ENCODE assay signal across 10 mouse cellular contexts in genomic region chr17:27039432-27040102, GRCm38 (mm10). TPM values are rescaled to one million over a fixed set of nuclear protein-coding genes. Genes with fewer than 3 reads are reported as not detected.
A peak's percentile ranks its signal among the peaks of the same experiment; 100 is the strongest.
DNase-seq lines count a peak whose midpoint lies in the region; ATAC-seq and TF ChIP-seq lines count a peak whose summit lies in the region.
"Had no signal": no experiment of that assay in that cellular context is flagged by ENCODE, and none has a peak within 500 bp of the region (broad histone marks: within the 10 kb centered on the region; RNA-seq: fewer than 3 reads in every experiment).

No protein-coding gene starts in this region.

- TF ChIP-seq EP300 in lung, postnatal 0 days (IDR thresholded peaks at IDR 0.05): no peak

- no peaks in the 10 kb centered on the region for H3K9me3 ChIP-seq in forebrain, embryonic 13.5 days (replicated peaks)
- H3K9me3 ChIP-seq in forebrain, embryonic 16.5 days (ENCODE audit: control insufficient read depth, low read length): no peaks in the 10 kb centered on the region
- H3K9me3 ChIP-seq in lung, embryonic 16.5 days (ENCODE audit: control insufficient read depth, low read length): no peaks in the 10 kb centered on the region
- no peaks in the 10 kb centered on the region for H3K9me3 ChIP-seq in lung, postnatal 0 days (ENCODE audit: low read length)
- H3K9me3 ChIP-seq in embryonic facial prominence, embryonic 12.5 days: no peaks in the 10 kb centered on the region
- no peaks in the 10 kb centered on the region for H3K9me3 ChIP-seq in stomach, embryonic 15.5 days

- no peak for DNase-seq in lung, postnatal 0 days (ENCODE audit: low spot score)
- DNase-seq in gastrocnemius, adult 8-10 months (ENCODE audit: low spot score in 2 of 2): no peak
- DNase-seq: heart, postnatal 10 days had no signal

- H3K4me2 ChIP-seq in forebrain, embryonic 13.5 days: 0 out of 2 replicates have a peak overlapping the region, but pooled peaks have one; percentile 47
- H3K4me2 ChIP-seq in forebrain, embryonic 16.5 days (ENCODE audit: low read length): no peak overlapping the region
- no peak overlapping the region for H3K4me2 ChIP-seq in lung, embryonic 16.5 days (ENCODE audit: low read depth, low read length)
- H3K4me2 ChIP-seq in lung, postnatal 0 days (replicated peaks; ENCODE audit: low read depth, low read length): no peak overlapping the region
- H3K4me2 ChIP-seq in embryonic facial prominence, embryonic 12.5 days (replicated peaks): peak overlapping the region; percentile 32; the same call in 1 of the 2 replicates
- peak overlapping the region; percentile 41; the same call in 1 of the 2 replicates for H3K4me2 ChIP-seq in stomach, embryonic 15.5 days

- peaks cover 21% of the 10 kb centered on the region for H3K4me1 ChIP-seq in forebrain, embryonic 13.5 days
- peaks cover 10% of the 10 kb centered on the region for H3K4me1 ChIP-seq in forebrain, embryonic 16.5 days (replicated peaks; ENCODE audit: control insufficient read depth, insufficient read depth, low read length)
- H3K4me1 ChIP-seq in lung, embryonic 16.5 days (replicated peaks; ENCODE audit: control insufficient read depth, insufficient read depth, low read length): peaks cover 22% of the 10 kb centered on the region
- peaks cover 26% of the 10 kb centered on the region for H3K4me1 ChIP-seq in lung, postnatal 0 days (ENCODE audit: insufficient read depth, low read depth, low read length)
- peaks cover 43% of the 10 kb centered on the region for H3K4me1 ChIP-seq in embryonic facial prominence, embryonic 12.5 days
- peaks cover 42% of the 10 kb centered on the region for H3K4me1 ChIP-seq in stomach, embryonic 15.5 days

- 64% methylated on average over 10 of the region's 10 CpGs for WGBS in forebrain, embryonic 13.5 days
- 68% methylated on average over 10 of the region's 10 CpGs for WGBS in forebrain, embryonic 16.5 days
- WGBS in lung, embryonic 16.5 days: 65% methylated on average over 10 of the region's 10 CpGs
- WGBS in lung, postnatal 0 days: 70% methylated on average over 10 of the region's 10 CpGs
- whole genome bisulfite sequencing in embryonic facial prominence, embryonic 12.5 days: 51% methylated on average over 10 of the region's 10 CpGs
- 63% methylated on average over 10 of the region's 10 CpGs for WGBS in stomach, embryonic 15.5 days

- H3K27ac ChIP-seq in forebrain, embryonic 13.5 days: no peak overlapping the region
- no peak overlapping the region for H3K27ac ChIP-seq in forebrain, embryonic 16.5 days (ENCODE audit: low read length)
- no peak overlapping the region for H3K27ac ChIP-seq in lung, embryonic 16.5 days (ENCODE audit: low read length)
- no peak overlapping the region for H3K27ac ChIP-seq in lung, postnatal 0 days (ENCODE audit: low read length)
- peak overlapping the region; percentile 77 for H3K27ac ChIP-seq in embryonic facial prominence, embryonic 12.5 days
- H3K27ac ChIP-seq in stomach, embryonic 15.5 days: no peak overlapping the region

- H3K27me3 ChIP-seq in forebrain, embryonic 13.5 days: no peaks in the 10 kb centered on the region
- no peaks in the 10 kb centered on the region for H3K27me3 ChIP-seq in forebrain, embryonic 16.5 days (replicated peaks; ENCODE audit: control insufficient read depth, insufficient read depth, low read length)
- H3K27me3 ChIP-seq in lung, embryonic 16.5 days (ENCODE audit: control insufficient read depth, insufficient read depth, low read depth, low read length): no peaks in the 10 kb centered on the region
- no peaks in the 10 kb centered on the region for H3K27me3 ChIP-seq in lung, postnatal 0 days (replicated peaks; ENCODE audit: insufficient read depth, low read length)
- H3K27me3 ChIP-seq in embryonic facial prominence, embryonic 12.5 days: no peaks in the 10 kb centered on the region
- no peaks in the 10 kb centered on the region for H3K27me3 ChIP-seq in stomach, embryonic 15.5 days (replicated peaks)

- no peak overlapping the region for H3K9ac ChIP-seq in forebrain, embryonic 13.5 days
- no peak overlapping the region for H3K9ac ChIP-seq in forebrain, embryonic 16.5 days (replicated peaks; ENCODE audit: low read depth, low read length)
- H3K9ac ChIP-seq in lung, embryonic 16.5 days (ENCODE audit: low read length): peak overlapping the region; percentile 43
- no peak overlapping the region for H3K9ac ChIP-seq in lung, postnatal 0 days (replicated peaks; ENCODE audit: low read depth)
- H3K9ac ChIP-seq in embryonic facial prominence, embryonic 12.5 days: no peak overlapping the region
- no peak overlapping the region for H3K9ac ChIP-seq in stomach, embryonic 15.5 days

- ATAC-seq in forebrain, embryonic 13.5 days: no peak
- ATAC-seq in forebrain, embryonic 16.5 days: no peak
- ATAC-seq in lung, embryonic 16.5 days (ENCODE audit: low read depth): no peak
- ATAC-seq in lung, postnatal 0 days: no peak
- ATAC-seq in embryonic facial prominence, embryonic 12.5 days (ENCODE audit: insufficient number of reproducible peaks, insufficient read depth, low FRiP score, low TSS enrichment): no peak
- ATAC-seq in stomach, embryonic 15.5 days (ENCODE audit: insufficient read depth, low FRiP score, low read depth): no peak
- no peak for ATAC-seq in monocyte, adult 5-6 weeks (replicated peaks; ENCODE audit: insufficient number of reproducible peaks, low FRiP score, low TSS enrichment, poor library complexity, severe bottlenecking)
- ATAC-seq: activated CD4-positive, CD25-positive, alpha-beta regulatory T cell, adult 4 months had no signal

- no peaks in the 10 kb centered on the region for H3K36me3 ChIP-seq in forebrain, embryonic 13.5 days (ENCODE audit: poor library complexity, severe bottlenecking)
- no peaks in the 10 kb centered on the region for H3K36me3 ChIP-seq in forebrain, embryonic 16.5 days (ENCODE audit: control insufficient read depth, insufficient read depth)
- H3K36me3 ChIP-seq in lung, embryonic 16.5 days (ENCODE audit: control insufficient read depth, insufficient read depth, low read length): no peaks in the 10 kb centered on the region
- no peaks in the 10 kb centered on the region for H3K36me3 ChIP-seq in lung, postnatal 0 days (ENCODE audit: insufficient read depth, low read length)
- no peaks in the 10 kb centered on the region for H3K36me3 ChIP-seq in embryonic facial prominence, embryonic 12.5 days
- H3K36me3 ChIP-seq in stomach, embryonic 15.5 days: no peaks in the 10 kb centered on the region

- TF ChIP-seq CTCF in lung, postnatal 0 days (IDR thresholded peaks at IDR 0.05): no peak

- H3K4me3 ChIP-seq in forebrain, embryonic 13.5 days: no peak overlapping the region
- H3K4me3 ChIP-seq in forebrain, embryonic 16.5 days (replicated peaks; ENCODE audit: low read length): no peak overlapping the region
- H3K4me3 ChIP-seq in lung, embryonic 16.5 days (ENCODE audit: low read length): no peak overlapping the region
- no peak overlapping the region for H3K4me3 ChIP-seq in lung, postnatal 0 days (ENCODE audit: low read depth, low read length)
- no peak overlapping the region for H3K4me3 ChIP-seq in embryonic facial prominence, embryonic 12.5 days
- no peak overlapping the region for H3K4me3 ChIP-seq in stomach, embryonic 15.5 days (replicated peaks)

RNA-seq across cellular contexts. Expression of gene Bak1, which starts 10.8 kb away (rescaled TPM):
- 1.9 and 2.6 TPM in 2 replicates for polyA plus RNA-seq in forebrain, embryonic 13.5 days (2015; fragmentation: Nextera tagmentation; extraction: Ambion mirVana)
- polyA plus RNA-seq in forebrain, embryonic 16.5 days (2015; fragmentation: Nextera tagmentation; extraction: Ambion mirVana): 2.2 and 2.7 TPM in 2 replicates
- 7.8 and 8.1 TPM in 2 replicates for polyA plus RNA-seq in lung, embryonic 16.5 days (2015; fragmentation: Nextera tagmentation; extraction: Ambion mirVana)
- polyA plus RNA-seq in lung, postnatal 0 days (2015; fragmentation: Nextera tagmentation; extraction: Ambion mirVana): 3.8 and 4.0 TPM in 2 replicates
- polyA plus RNA-seq in embryonic facial prominence, embryonic 12.5 days (2016; fragmentation: Nextera tagmentation; extraction: Ambion mirVana): 4.5 and 4.9 TPM in 2 replicates
- polyA plus RNA-seq in stomach, embryonic 15.5 days (2015; fragmentation: Nextera tagmentation; extraction: Ambion mirVana): 4.6 and 5.7 TPM in 2 replicates
- 10 to 100 TPM; 18.8 to 22.3 (median 21.4) TPM for total RNA-seq in gastrocnemius, adult 8-10 months (2022)
- total RNA-seq in monocyte, adult 5-6 weeks (2017): 39.5 to 56.8 TPM (median 45.8 TPM) in 3 replicates

RNA-seq across cellular contexts. Expression of gene Itpr3, which starts 17.5 kb away (rescaled TPM):
- polyA plus RNA-seq in forebrain, embryonic 13.5 days (2015; fragmentation: Nextera tagmentation; extraction: Ambion mirVana): 0.41 and 0.52 TPM in 2 replicates
- polyA plus RNA-seq in forebrain, embryonic 16.5 days (2015; fragmentation: Nextera tagmentation; extraction: Ambion mirVana): 0.63 and 0.73 TPM in 2 replicates
- polyA plus RNA-seq in lung, embryonic 16.5 days (2015; fragmentation: Nextera tagmentation; extraction: Ambion mirVana): 6.1 TPM in 2 replicates
- 3.6 and 3.9 TPM in 2 replicates for polyA plus RNA-seq in lung, postnatal 0 days (2015; fragmentation: Nextera tagmentation; extraction: Ambion mirVana)
- 3.2 and 3.4 TPM in 2 replicates for polyA plus RNA-seq in embryonic facial prominence, embryonic 12.5 days (2016; fragmentation: Nextera tagmentation; extraction: Ambion mirVana)
- polyA plus RNA-seq in stomach, embryonic 15.5 days (2015; fragmentation: Nextera tagmentation; extraction: Ambion mirVana): 10.8 and 12.3 TPM in 2 replicates
- total RNA-seq in gastrocnemius, adult 8-10 months (2022): 1 to 10 TPM; 1.4 to 2.8 (median 2.0) TPM
- 25.3 to 46.9 TPM (median 28.9 TPM) in 3 replicates for total RNA-seq in monocyte, adult 5-6 weeks (2017)

Comparison
In these comparisons a context has a peak if more than half of its experiments do, and no peak if none do; other contexts are left out.
1. H3K4me2 ChIP-seq: peak in forebrain, embryonic 13.5 days (single experiment), embryonic facial prominence, embryonic 12.5 days (single experiment) and stomach, embryonic 15.5 days (single experiment); none in forebrain, embryonic 16.5 days (single experiment), lung, embryonic 16.5 days (single experiment) and lung, postnatal 0 days (single experiment).